Mouse (Mus musculus): ENCODE results near the gene Snapin. TPM values are rescaled to one million over a fixed set of nuclear protein-coding genes. Genes with fewer than 3 reads are reported as not detected.
A peak's percentile ranks its signal among the peaks of the same experiment; 100 is the strongest.

Gene Snapin
- total RNA-seq (2014; rRNA removed) = 49.7 and 52.0 TPM in 2 replicates
- polyA plus RNA-seq (2015; fragmentation: Nextera tagmentation; extraction: Ambion mirVana) = 102 and 106 TPM in 2 replicates

DNA sequence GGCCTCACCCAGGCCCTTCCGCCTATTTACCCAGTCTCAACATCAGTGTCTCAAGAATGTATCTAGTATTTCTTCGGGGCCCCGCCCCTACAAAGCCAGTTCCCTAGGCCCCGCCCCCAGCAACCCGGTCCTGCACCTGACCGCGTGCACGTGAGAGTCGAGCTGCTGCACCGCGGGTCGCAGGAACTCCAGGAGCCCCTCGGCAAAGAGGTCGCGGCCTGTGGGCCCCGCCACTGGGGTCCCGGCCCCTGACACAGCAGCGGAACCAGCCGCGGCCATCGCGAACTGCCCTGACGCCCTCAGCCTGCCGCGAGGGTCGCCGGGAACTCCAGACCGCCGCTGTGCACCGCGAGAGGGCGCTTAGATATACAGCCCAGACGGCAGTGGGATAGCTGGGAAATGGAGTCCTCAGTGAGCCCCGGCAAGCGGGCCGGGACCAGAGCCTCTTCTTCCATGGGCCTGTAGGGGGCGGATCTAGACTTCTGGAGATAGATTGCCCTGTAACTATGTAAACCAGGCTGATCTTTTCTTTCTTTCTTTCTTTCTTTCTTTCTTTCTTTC, at the start of gene Snapin:
Snapin (minus strand) TSS at position 338 of the 561 bp plus-strand sequence.
- no peaks in the 10 kb centered on the region for H3K9me3 ChIP-seq (ENCODE audit: low read length)
- ATAC-seq = peak; percentile 97
- H3K4me2 ChIP-seq (ENCODE audit: low read depth, low read length) = peak within 1 kb of the TSS; percentile 68
- H3K9ac ChIP-seq (replicated peaks; ENCODE audit: low read length) = peak within 1 kb of the TSS; percentile 75
- H3K36me3 ChIP-seq (ENCODE audit: insufficient read depth, low read length) = peaks cover 34% of the 10 kb centered on the region
- peak within 1 kb of the TSS; percentile 77 for H3K27ac ChIP-seq
- 1% methylated on average over 37 of the region's 37 CpGs for WGBS
- peak within 1 kb of the TSS; percentile 81 for H3K4me3 ChIP-seq (ENCODE audit: low read length)
- TF ChIP-seq CTCF (IDR thresholded peaks at IDR 0.05; ENCODE audit: low read depth) = peak; percentile 83
- DNase-seq (ENCODE audit: low spot score) = peak; percentile 97
- no peaks in the 10 kb centered on the region for H3K27me3 ChIP-seq (ENCODE audit: insufficient read depth, low read length)
- 0 out of 2 replicates have a peak, but pooled peaks cover 3% of the 10 kb centered on the region for H3K4me1 ChIP-seq (ENCODE audit: insufficient read depth, low read length)

DNA sequence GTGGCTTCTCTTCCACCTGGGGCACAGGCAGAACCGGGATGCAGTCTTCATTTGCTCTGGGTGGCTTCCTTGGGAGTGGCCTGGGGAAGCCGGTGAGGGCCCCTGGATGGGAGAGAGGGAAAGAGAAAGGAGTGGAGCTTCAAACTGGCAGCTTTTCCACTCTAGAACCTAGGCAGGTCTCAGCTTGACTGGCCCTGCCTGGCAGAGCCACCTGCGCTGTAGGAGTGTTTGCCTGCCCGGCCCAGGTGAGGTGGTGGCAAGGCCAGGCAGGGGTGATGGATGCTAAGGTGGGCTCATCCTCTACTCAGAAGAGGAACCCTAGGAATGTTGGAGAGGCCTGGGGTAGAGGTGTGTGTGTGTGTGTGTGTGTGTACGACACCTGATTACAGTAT, 47.1 kb upstream of the Snapin start:
- Histone ChIP-seq H3K4me2 (ENCODE audit: low read depth, low read length) (peak overlapping the region; percentile 38), H3K4me3 (ENCODE audit: low read length) (peak overlapping the region; percentile 18; the same call in 1 of the 2 replicates), H3K4me1 (ENCODE audit: insufficient read depth, low read length) (peaks cover 9% of the 10 kb centered on the region; the same call in 1 of the 2 replicates), H3K9ac (replicated peaks; ENCODE audit: low read length) (no peak overlapping the region; the same call in 1 of the 2 replicates), H3K27me3 (ENCODE audit: insufficient read depth, low read length) (no peaks in the 10 kb centered on the region), H3K27ac (peak overlapping the region; percentile 36; the same call in 1 of the 2 replicates), H3K9me3 (ENCODE audit: low read length) (no peaks in the 10 kb centered on the region), H3K36me3 (ENCODE audit: insufficient read depth, low read length) (no peaks in the 10 kb centered on the region)
- DNase-seq (ENCODE audit: low spot score) (no peak), ATAC-seq (no peak)
- TF ChIP-seq CTCF (IDR thresholded peaks at IDR 0.05; ENCODE audit: low read depth) = no peak
- 70% methylated on average over 5 of the region's 5 CpGs for WGBS

DNA sequence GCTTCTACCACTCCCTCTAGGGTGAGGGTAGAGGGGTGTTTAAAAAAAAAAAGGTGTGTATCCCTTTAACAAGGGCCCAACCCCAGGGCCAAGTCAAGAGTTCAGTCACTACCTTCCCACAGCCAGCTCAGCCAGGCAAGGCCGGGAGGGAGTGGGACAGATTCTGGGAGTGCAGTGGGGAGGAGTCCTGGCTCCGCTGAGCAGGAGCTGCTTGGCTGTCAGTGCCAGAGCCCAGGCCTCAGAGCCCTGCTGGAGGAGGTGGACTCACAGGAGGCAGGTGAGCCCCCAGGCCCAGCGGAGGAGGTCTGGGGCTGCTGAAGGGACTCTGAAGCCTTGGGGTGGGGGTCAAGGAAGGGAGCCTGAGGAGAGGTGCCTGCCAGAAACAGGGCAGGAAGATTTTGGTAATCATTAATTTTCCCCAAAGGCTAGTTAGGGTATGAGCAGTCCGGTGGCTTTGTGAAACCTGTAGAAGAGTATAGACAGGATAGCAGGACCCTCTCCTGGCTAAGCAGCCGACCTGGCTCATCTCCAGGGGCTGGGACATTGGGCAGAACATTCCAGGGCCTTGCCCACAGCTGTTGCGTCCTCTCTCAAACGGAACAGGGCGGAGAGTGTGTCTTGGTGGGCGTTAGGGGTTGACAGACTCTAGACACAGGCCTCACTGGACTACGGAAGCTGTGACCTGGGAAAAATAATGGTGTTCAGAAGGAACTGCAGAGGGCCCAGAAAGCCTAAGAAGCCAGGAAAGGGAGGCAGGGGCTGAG, 46.5 kb upstream of the Snapin start, which contains the start of gene S100a16:
S100a16 (plus strand) TSS at position 114 of the 764 bp plus-strand sequence.
- WGBS = 33% methylated on average over 10 of the region's 10 CpGs
- H3K4me2 ChIP-seq (ENCODE audit: low read depth, low read length) = peak within 1 kb of the TSS; percentile 38

DNA sequence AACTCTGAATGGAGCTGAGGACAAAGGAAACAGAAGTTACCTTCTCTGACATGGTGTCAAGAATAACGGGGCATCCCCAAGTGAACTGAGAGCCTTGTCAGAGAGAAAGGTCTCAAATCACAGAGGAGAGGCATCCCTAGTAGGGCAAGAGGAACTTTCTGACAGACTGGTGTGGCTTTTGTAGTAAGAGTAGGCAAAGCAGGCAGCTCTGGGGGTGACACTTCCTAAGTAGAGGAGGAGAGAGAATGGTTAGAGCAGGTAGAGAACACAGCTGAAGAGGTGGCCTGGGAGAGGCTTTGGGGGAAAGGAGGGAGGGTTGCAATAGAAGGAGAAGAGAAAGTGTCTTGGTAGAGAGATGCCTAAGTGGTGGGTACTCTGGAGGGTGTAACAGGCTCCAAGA, 44.6 kb upstream of the Snapin start:
- Histone ChIP-seq H3K9me3 (ENCODE audit: low read length) (no peaks in the 10 kb centered on the region), H3K27me3 (ENCODE audit: insufficient read depth, low read length) (no peaks in the 10 kb centered on the region), H3K27ac (no peak overlapping the region), H3K9ac (replicated peaks; ENCODE audit: low read length) (no peak overlapping the region), H3K4me3 (ENCODE audit: low read length) (no peak overlapping the region), H3K4me2 (ENCODE audit: low read depth, low read length) (no peak overlapping the region), H3K4me1 (ENCODE audit: insufficient read depth, low read length) (no peaks in the 10 kb centered on the region), H3K36me3 (ENCODE audit: insufficient read depth, low read length) (no peaks in the 10 kb centered on the region)
- no peak for TF ChIP-seq CTCF (IDR thresholded peaks at IDR 0.05; ENCODE audit: low read depth)
- no peak for DNase-seq (ENCODE audit: low spot score)
- WGBS = 65% methylated on average over 1 of the region's 1 CpGs
- no peak for ATAC-seq

More for the DNA sequence above, 46.5 kb upstream of the Snapin start, which contains the start of gene S100a16:
- H3K4me1 ChIP-seq (ENCODE audit: insufficient read depth, low read length) = peaks cover 9% of the 10 kb centered on the region; the same call in 1 of the 2 replicates
- no peaks in the 10 kb centered on the region for H3K27me3 ChIP-seq (ENCODE audit: insufficient read depth, low read length)
- peak within 1 kb of the TSS; percentile 5; the same call in 1 of the 2 replicates for H3K9ac ChIP-seq (replicated peaks; ENCODE audit: low read length)
- H3K9me3 ChIP-seq (ENCODE audit: low read length) = no peaks in the 10 kb centered on the region
- no peaks in the 10 kb centered on the region for H3K36me3 ChIP-seq (ENCODE audit: insufficient read depth, low read length)
- peak; percentile 71; the same call in 1 of the 2 replicates for ATAC-seq
- peak; percentile 41 for DNase-seq (ENCODE audit: low spot score)
- no peak for TF ChIP-seq CTCF (IDR thresholded peaks at IDR 0.05; ENCODE audit: low read depth)
- H3K27ac ChIP-seq = peak within 1 kb of the TSS; percentile 36; the same call in 1 of the 2 replicates
- peak within 1 kb of the TSS; percentile 18; the same call in 1 of the 2 replicates for H3K4me3 ChIP-seq (ENCODE audit: low read length)

DNA sequence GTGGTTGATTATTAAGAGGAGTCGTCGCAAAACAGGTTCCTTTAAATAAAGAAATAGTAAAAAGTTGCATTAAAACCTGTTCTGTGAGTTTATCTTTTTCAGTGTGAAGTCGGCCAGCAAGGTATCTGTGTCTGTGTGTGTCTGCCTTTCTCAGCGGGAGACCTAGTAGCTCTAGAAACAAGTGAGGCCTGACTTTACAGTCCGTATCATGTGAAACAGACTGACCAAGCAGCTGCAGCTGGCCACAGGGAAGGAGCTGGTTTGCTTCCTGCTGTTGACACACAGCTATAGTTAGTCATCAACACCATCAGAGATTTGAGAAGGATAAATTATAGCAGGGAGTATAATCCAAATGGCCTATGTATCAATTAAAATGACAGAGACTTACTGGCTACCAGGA, 40.9 kb upstream of the Snapin start:
- no peak for TF ChIP-seq CTCF (IDR thresholded peaks at IDR 0.05; ENCODE audit: low read depth)
- Histone ChIP-seq H3K9me3 (ENCODE audit: low read length) (no peaks in the 10 kb centered on the region), H3K36me3 (ENCODE audit: insufficient read depth, low read length) (no peaks in the 10 kb centered on the region), H3K4me3 (ENCODE audit: low read length) (no peak overlapping the region), H3K27ac (no peak overlapping the region), H3K4me1 (ENCODE audit: insufficient read depth, low read length) (no peaks in the 10 kb centered on the region), H3K4me2 (ENCODE audit: low read depth, low read length) (no peak overlapping the region), H3K9ac (replicated peaks; ENCODE audit: low read length) (no peak overlapping the region), H3K27me3 (ENCODE audit: insufficient read depth, low read length) (no peaks in the 10 kb centered on the region)
- DNase-seq (ENCODE audit: low spot score) (no peak), ATAC-seq (no peak)
- 77% methylated on average over 5 of the region's 5 CpGs for WGBS

DNA sequence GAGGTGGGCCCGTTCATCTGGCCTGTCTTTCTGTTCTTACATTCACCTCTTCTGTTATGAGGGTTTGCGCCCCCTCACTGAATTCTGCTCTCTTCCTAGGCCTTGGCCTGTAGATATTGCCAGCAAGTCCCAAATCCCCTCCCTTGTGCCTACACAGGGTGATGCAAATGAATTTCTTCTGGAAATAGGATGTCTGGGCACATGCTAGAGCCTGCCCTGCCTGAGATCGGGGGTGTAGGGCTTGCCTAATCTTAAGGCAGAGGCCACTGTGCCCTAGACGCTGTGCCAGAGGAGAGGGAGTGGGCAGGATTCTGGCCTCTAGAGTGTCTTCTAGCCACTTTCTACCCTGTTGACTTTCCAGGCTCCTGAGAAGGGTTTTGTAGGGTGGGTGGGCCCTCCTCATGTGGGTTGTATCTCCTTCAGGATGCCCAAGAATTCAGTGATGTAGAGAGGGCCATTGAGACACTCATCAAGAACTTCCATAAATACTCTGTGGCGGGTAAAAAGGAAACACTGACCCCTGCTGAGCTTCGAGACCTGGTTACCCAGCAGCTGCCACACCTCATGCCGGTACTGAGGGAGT, 36.5 kb upstream of the Snapin start:
- H3K4me3 ChIP-seq (ENCODE audit: low read length) = no peak overlapping the region
- TF ChIP-seq CTCF (IDR thresholded peaks at IDR 0.05; ENCODE audit: low read depth) = no peak
- no peak overlapping the region for H3K27ac ChIP-seq
- ATAC-seq (no peak), DNase-seq (ENCODE audit: low spot score) (no peak)
- no peak overlapping the region for H3K4me2 ChIP-seq (ENCODE audit: low read depth, low read length)
- H3K27me3 ChIP-seq (ENCODE audit: insufficient read depth, low read length) = no peaks in the 10 kb centered on the region
- no peaks in the 10 kb centered on the region for H3K9me3 ChIP-seq (ENCODE audit: low read length)
- H3K4me1 ChIP-seq (ENCODE audit: insufficient read depth, low read length) = no peaks in the 10 kb centered on the region
- H3K9ac ChIP-seq (replicated peaks; ENCODE audit: low read length) = no peak overlapping the region
- WGBS = 84% methylated on average over 7 of the region's 7 CpGs
- no peaks in the 10 kb centered on the region for H3K36me3 ChIP-seq (ENCODE audit: insufficient read depth, low read length)

All from hindbrain, postnatal 0 days (tissue).